In genomic region chr7:27334405-27334911, GRCm38 (mm10) we compare ENCODE assay signal across 8 mouse cellular contexts. TPM values are rescaled to one million over a fixed set of nuclear protein-coding genes. Genes with fewer than 3 reads are reported as not detected.
DNase-seq lines count a peak whose midpoint lies in the region; ATAC-seq and TF ChIP-seq lines count a peak whose summit lies in the region.

No protein-coding gene starts in this region.

- H3K36me3 ChIP-seq in hindbrain, postnatal 0 days (ENCODE audit: insufficient read depth, low read length): no peaks in the 10 kb centered on the region
- H3K36me3 ChIP-seq in lung, embryonic 16.5 days (ENCODE audit: control insufficient read depth, insufficient read depth, low read length): no peaks in the 10 kb centered on the region

- peak overlapping the region; percentile 92 for H3K27ac ChIP-seq in gastrocnemius, adult 2 months
- H3K27ac ChIP-seq in hindbrain, postnatal 0 days: no peak overlapping the region
- H3K27ac ChIP-seq in lung, embryonic 16.5 days (ENCODE audit: low read length): peak overlapping the region; percentile 98

- H3K4me3 ChIP-seq in gastrocnemius, adult 2 months: peak overlapping the region; percentile 87
- no peak overlapping the region for H3K4me3 ChIP-seq in hindbrain, postnatal 0 days (ENCODE audit: low read length)
- H3K4me3 ChIP-seq in lung, embryonic 16.5 days (ENCODE audit: low read length): peak overlapping the region; percentile 73

- no peak for ATAC-seq in hindbrain, postnatal 0 days
- ATAC-seq in lung, embryonic 16.5 days (ENCODE audit: low read depth): no peak

- TF ChIP-seq CTCF in gastrocnemius, adult 2 months (IDR thresholded peaks at IDR 0.05): peak; percentile 48
- peak; percentile 27; the same call in 1 of the 2 replicates for TF ChIP-seq CTCF in hindbrain, postnatal 0 days (IDR thresholded peaks at IDR 0.05; ENCODE audit: low read depth)

- peak; percentile 28 for DNase-seq in right cerebral cortex, postnatal 14 days
- no peak for DNase-seq in right cerebral cortex, adult 18-20 months
- peak; percentile 81 for DNase-seq in gastrocnemius, adult 2 months
- DNase-seq in hindbrain, postnatal 0 days (ENCODE audit: low spot score): no peak
- no peak for DNase-seq in layer of hippocampus, postnatal 36 days
- no peak for DNase-seq in spleen, adult 12 weeks (ENCODE audit: low spot score)
- DNase-seq in c-Kit-positive CD71-positive TER-119-positive erythroid progenitor cells, embryonic 14.5 days (ENCODE audit: low spot score): no peak

- H3K27me3 ChIP-seq in hindbrain, postnatal 0 days (ENCODE audit: insufficient read depth, low read length): peaks cover 58% of the 10 kb centered on the region
- H3K27me3 ChIP-seq in lung, embryonic 16.5 days (ENCODE audit: control insufficient read depth, insufficient read depth, low read depth, low read length): peaks cover 58% of the 10 kb centered on the region

- whole genome bisulfite sequencing in hindbrain, postnatal 0 days: 5% methylated on average over 32 of the region's 32 CpGs
- WGBS in lung, embryonic 16.5 days: 1% methylated on average over 32 of the region's 32 CpGs

- no peaks in the 10 kb centered on the region for H3K9me3 ChIP-seq in hindbrain, postnatal 0 days (ENCODE audit: low read length)
- no peaks in the 10 kb centered on the region for H3K9me3 ChIP-seq in lung, embryonic 16.5 days (ENCODE audit: control insufficient read depth, low read length)

- no peak overlapping the region for H3K9ac ChIP-seq in hindbrain, postnatal 0 days (replicated peaks; ENCODE audit: low read length)
- peak overlapping the region; percentile 92 for H3K9ac ChIP-seq in lung, embryonic 16.5 days (ENCODE audit: low read length)

- H3K4me2 ChIP-seq in hindbrain, postnatal 0 days (ENCODE audit: low read depth, low read length): 0 out of 2 replicates have a peak overlapping the region, but pooled peaks have one; percentile 3
- peak overlapping the region; percentile 94 for H3K4me2 ChIP-seq in lung, embryonic 16.5 days (ENCODE audit: low read depth, low read length)

- intact Hi-C loops in gastrocnemius, adult 2 months (cut with DNase I): loop anchor here (5.0 kb wide), 1 partner anchor 353 kb away; the partner anchor contains the start of gene Zfp607b

- peaks cover 28% of the 10 kb centered on the region for H3K4me1 ChIP-seq in hindbrain, postnatal 0 days (ENCODE audit: insufficient read depth, low read length)
- H3K4me1 ChIP-seq in lung, embryonic 16.5 days (replicated peaks; ENCODE audit: control insufficient read depth, insufficient read depth, low read length): peaks cover 48% of the 10 kb centered on the region

RNA-seq across cellular contexts. Expression of gene Ltbp4, which starts 3.0 kb away (rescaled TPM):
- 10 to 100 TPM; 48.0 to 81.2 TPM for total RNA-seq in gastrocnemius, adult 2 months (2021)
- total RNA-seq in hindbrain, postnatal 0 days (2014; rRNA removed): 34.8 and 41.2 TPM in 2 replicates
- 10.5 and 10.6 TPM in 2 replicates for polyA plus RNA-seq in hindbrain, postnatal 0 days (2015; fragmentation: Nextera tagmentation; extraction: Ambion mirVana)
- 107 and 127 TPM in 2 replicates for polyA plus RNA-seq in lung, embryonic 16.5 days (2015; fragmentation: Nextera tagmentation; extraction: Ambion mirVana)
- 10 to 100 TPM; 52.8 to 59.6 TPM for total RNA-seq in layer of hippocampus, postnatal 36 days (2021)

RNA-seq across cellular contexts. Expression of gene Shkbp1, which starts 21.4 kb away (rescaled TPM):
- total RNA-seq in gastrocnemius, adult 2 months (2021): 1 to 10 TPM; 2.3 to 2.8 TPM
- total RNA-seq in hindbrain, postnatal 0 days (2014; rRNA removed): 27.0 and 31.2 TPM in 2 replicates
- 20.0 and 20.2 TPM in 2 replicates for polyA plus RNA-seq in hindbrain, postnatal 0 days (2015; fragmentation: Nextera tagmentation; extraction: Ambion mirVana)
- polyA plus RNA-seq in lung, embryonic 16.5 days (2015; fragmentation: Nextera tagmentation; extraction: Ambion mirVana): 43.6 and 46.2 TPM in 2 replicates
- 10 to 100 TPM; 36.2 to 37.3 TPM for total RNA-seq in layer of hippocampus, postnatal 36 days (2021)

RNA-seq across cellular contexts. Expression of gene Gm20479, which starts 22.8 kb away (rescaled TPM):
- total RNA-seq in gastrocnemius, adult 2 months (2021): not detected
- not detected in 2 replicates for total RNA-seq in hindbrain, postnatal 0 days (2014; rRNA removed)
- not detected in 2 replicates for polyA plus RNA-seq in hindbrain, postnatal 0 days (2015; fragmentation: Nextera tagmentation; extraction: Ambion mirVana)
- 0.52 and 1.1 TPM in 2 replicates for polyA plus RNA-seq in lung, embryonic 16.5 days (2015; fragmentation: Nextera tagmentation; extraction: Ambion mirVana)
- not detected for total RNA-seq in layer of hippocampus, postnatal 36 days (2021)

Comparison
In these comparisons a context has a peak if more than half of its experiments do, and no peak if none do; other contexts are left out.
1. DNase-seq: peak in right cerebral cortex, postnatal 14 days (single experiment) and gastrocnemius, adult 2 months (single experiment); none in right cerebral cortex, adult 18-20 months (single experiment), hindbrain, postnatal 0 days (single experiment), layer of hippocampus, postnatal 36 days (0 of 2), spleen, adult 12 weeks (single experiment) and c-Kit-positive CD71-positive TER-119-positive erythroid progenitor cells, embryonic 14.5 days (single experiment).